Mouse (Mus musculus) heart, postnatal 25 days (tissue): Measurements from ENCODE around the gene Mipol1. TPM values are rescaled to one million over a fixed set of nuclear protein-coding genes. Genes with fewer than 3 reads are reported as not detected.
"Not testable (repeated sequence)": the region's sequence is repeated elsewhere in the genome, so short reads cannot be mapped to it uniquely, and the experiment has no call there.

ENCODE experiments used
- DNase-seq: peaks from one replicate; pipeline ENCODE4 v3.0.0; 2022; ENCODE audit warnings: low spot score
- intact Hi-C: fragments of 180-260 bp; cut with DNase I; formaldehyde crosslinking; loops from one replicate; pipeline ENCODE4 v1.15.1; 2025
- total RNA-seq, 2 experiments: library from RNA; stranded (reverse); gene quantifications; 2 replicates each; pipeline ENCODE4 v1.2.3; 2021

Mipol1 gene
- total RNA-seq, 2 experiments from 2014 or later, result 4.0 to 4.4 TPM

DNA sequence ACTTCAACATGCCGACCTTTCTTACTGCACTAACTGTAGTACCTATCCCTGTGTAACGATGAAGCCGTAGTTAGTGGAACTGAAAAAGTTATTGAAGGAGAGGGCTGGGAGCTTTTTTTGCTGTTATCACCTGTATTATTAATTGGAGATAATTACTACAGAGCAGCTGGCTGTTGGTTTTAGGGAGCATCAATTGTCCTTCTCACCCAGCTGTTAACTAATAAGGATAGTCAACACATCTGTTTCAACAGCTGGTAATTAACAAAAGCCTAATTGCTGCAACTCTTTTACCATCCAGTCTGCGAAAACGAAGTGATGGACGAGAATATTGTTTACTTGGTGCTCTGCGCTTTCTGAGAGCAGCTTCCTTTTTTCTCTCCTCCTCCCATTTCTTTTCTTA, 170.9 kb downstream of the Mipol1 start:
- DNase-seq, result no peak
- intact Hi-C loops, result no loop called here

DNA sequence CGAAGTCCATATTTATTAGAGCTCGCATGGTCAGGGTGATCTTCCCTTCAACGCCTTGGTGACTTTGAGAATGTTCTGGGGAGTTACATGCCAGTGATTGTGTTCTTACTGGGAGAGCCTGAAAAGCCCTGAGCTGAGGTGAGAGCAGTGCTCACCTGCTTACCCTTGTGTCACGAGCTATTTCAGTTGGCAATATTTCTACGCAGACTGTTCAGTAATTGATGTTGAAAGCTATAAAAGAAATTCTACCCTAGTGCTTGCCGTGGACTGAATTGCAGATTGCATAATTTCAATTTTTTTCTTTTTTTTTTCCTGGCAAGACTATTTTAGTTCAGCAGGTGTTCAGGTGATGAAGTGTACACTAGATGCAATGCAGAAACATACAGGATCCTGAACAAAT, 172.1 kb downstream of the Mipol1 start:
- intact Hi-C loops, result no loop called here
- DNase-seq, result no peak

DNA sequence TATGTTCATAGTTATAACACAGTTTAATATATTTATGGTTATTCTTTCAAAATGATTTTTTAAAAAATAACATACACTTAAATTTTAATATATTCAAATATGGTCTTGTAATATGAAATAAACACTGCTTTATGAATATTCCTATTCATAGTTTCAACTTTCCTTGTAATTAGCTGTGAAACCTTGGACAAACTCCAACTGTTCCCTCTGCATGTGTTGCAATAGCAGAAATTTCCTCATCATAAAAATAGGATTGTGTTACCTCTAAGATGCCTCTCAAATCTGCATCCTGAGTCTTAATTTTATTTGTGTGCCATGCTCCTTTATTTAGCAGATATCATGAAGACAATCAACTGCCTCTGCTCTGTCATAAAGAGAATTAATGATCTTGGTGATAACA, 179.7 kb downstream of the Mipol1 start:
- DNase-seq, result no peak
- intact Hi-C loops, result no loop called here

DNA sequence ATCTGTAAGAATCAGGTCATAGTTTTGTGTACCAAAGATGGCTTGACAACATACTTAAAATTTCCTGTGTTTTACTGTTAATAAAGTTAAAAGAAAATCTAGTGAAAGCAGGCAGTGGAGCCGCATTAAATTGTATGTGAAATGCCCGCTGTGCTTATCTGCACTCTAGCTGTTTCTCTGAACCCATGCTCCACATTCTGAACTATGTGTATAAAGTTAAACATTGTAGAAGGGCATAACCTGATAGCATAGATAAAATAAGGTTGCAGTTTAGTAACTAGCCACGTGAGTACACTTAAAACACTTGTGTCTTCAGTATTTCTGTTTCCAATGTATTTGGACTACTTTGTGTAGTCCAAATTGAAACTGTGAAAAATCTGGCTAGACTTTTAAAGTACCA, 183.6 kb downstream of the Mipol1 start:
- intact Hi-C loops, result no loop called here
- no peak for DNase-seq

DNA sequence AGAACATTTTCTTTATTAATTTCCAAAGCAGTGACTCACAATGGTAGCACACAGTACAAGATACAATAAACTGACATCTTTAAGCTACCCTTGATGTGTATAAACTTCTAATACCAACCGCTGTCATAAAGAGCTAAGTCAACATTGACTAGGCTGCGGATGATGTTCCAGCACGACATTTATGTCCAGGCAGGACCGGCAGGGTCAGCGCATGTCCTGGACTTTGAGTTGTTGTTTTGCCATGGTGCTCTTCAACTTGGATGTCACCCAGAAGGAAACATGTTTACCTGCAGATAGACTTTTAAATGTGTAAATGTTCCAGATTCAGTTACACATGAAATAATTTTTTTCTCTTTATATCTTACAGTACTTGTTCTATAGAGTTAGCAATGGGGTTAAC, 194.7 kb downstream of the Mipol1 start:
- intact Hi-C loops, result no loop called here

DNA sequence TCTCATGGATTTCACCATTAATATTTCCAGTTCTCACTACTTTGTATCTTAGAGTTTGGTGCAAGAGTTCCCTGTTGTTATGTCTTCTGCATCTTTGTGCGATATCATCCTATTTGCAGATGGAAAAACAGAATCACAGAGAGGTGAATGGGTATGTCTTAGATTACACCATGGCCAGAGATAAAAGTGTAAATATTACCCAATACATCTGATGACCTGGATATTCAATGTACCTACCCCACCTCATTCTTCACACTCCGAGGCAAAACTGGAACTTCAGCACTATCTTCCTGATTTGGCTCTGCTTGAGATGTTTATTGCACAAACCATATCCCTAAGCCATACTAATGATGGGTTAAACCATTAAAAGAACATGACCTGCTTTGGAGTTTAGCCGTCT, 198.0 kb downstream of the Mipol1 start:
- DNase-seq, result no peak
- intact Hi-C loops, result no loop called here

More for the DNA sequence above, 194.7 kb downstream of the Mipol1 start:
- no peak for DNase-seq

DNA sequence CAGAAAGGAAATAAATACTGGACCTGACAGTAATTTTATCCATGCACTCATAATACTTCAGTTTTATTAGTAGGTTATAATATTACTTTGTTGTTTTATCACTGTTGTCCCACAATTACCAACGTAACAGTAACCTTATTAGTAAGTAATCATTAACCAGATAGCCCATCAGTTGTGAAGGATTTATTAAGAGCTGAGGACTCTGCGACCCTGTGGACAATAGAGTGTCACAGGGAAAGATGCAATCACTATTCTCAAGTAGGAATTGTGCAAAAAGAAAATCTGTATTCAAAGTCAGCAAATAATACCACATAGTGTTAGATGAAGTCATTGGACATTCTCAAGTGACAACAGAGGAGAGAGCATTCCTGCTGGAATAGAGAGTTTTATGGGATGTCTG, 198.5 kb downstream of the Mipol1 start:
- no peak for DNase-seq
- intact Hi-C loops, result no loop called here

DNA sequence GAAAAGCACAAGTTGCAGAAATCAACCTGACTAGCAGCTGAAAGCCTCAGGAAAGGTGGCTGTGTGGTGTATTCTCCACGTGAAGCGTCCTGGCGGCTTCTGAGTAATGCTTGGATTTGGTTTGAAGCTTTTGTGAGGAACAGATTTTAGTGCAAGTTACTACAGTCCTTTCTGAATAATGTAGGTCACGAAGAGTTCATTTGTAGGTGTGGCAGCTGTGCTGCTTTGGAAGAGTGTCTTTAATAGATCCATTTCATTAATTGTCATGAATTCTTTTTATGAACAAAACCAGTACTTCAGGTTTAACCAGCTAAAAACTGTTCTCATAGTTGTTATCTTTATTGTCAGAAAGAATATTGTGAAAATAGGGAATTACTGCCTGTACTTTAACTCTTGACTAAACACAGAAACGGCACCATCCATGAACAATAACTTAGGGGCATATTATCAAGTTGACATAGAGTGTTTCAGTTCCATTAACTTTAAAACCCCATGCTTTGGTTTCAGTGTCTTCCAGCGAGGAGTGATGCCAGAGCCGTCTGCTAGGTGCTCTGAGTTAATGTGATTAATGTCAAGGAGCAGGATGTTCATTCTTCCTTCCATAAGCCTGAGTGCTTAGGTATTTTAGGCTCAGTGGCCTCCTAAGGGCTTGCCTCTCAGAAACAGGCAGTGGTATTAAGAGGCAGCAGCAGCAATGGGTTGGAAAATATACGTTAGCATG, 206.9 kb downstream of the Mipol1 start:
- DNase-seq, intact Hi-C loops: not testable (repeated sequence)

DNA sequence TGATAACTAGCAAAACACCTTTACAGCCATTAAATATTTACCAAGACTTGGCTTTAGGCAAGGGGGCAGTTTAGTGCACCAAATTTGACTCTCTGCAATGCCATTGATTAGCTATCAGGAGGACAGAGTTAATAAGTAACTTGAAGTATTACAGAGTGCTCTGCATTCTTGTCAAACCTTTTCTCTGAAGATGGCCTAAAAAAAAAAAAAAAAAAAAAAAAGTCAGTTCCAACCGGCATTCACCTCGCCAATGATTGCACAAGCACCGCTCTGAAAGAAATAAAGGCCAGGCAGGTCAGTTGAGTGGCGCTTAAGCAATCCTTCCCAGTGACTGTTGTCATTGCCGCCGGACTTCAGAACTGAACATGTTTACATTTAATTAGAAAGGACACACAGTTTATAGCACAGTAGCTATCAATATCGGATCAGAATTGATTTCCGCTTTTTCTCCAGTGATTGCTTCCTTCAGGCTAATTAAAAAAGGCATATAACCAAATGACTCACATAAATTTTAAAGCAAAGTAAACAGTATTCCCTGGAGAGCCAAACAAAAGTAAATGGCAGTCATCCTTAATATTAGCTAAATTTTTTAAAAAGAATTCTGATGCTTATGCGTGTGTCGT, 214.2 kb downstream of the Mipol1 start:
- intact Hi-C loops, result no loop called here
- no peak for DNase-seq

DNA sequence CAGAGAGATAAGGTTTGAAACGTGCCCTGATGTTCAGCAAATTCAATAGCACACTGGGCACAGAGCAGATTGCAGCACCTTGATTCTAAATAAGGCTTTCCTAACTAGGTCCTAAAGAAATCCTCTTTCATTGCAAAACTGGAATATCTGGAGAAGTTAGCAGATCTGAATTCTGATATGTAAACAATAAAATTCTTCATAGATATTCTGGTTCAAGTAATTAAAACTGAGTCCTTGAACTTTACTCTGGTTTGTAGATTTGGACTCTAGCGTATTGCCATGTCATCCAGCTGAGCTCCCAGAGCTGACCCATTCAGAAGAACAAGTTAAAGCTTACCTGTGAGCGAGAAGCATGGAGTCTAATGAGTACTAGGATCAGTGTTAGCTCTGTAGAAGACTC, 217.1 kb downstream of the Mipol1 start:
- intact Hi-C loops, result no loop called here

DNA sequence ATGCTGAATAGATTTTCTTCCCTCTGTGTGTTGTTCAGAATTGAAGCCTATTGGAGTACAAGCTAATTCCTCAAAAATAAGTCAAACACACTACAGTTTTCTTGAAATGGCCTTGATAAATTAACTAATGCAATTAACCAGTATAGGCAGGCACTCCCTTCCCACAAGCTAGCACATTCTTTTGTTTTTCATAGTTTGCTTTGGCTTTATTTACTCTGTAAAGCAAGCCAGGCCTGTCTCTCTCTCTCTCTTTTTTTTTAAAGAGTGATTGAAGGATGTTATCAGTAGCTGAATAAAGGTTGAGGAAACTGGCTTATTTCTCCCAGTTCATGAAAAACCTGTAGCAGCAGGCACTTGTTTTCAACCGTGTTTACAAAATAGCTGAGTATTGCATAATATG, 219.1 kb downstream of the Mipol1 start:
- no peak for DNase-seq

More for the DNA sequence above, 217.1 kb downstream of the Mipol1 start:
- DNase-seq, result no peak

DNA sequence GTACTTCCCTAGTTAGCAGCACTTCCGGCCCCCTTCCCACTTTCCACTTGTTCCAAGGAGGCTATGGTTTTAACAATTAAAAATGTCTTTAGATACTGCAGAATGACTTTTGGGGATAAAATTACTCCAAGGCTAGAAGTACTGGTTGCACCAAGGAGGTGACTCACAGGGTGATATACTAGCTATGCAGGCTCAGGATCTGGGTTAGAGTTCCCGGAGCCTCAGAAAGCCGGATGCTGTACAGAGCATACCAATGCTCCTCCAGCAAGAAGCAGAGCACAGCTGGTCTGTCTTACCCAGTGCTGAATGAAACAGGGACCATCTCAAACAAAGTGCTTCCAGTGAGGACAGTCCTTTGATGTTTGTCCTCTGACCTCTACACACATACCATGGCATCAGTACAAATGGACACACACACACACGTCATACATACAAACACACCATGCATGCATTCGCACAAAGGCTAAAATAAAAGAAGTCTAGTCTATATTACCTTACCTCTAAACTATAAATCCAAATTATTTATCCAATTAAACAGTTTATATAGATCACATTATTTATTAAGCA, 219.9 kb downstream of the Mipol1 start:
- intact Hi-C loops, result no loop called here
- DNase-seq, result no peak

More for the DNA sequence above, 219.1 kb downstream of the Mipol1 start:
- intact Hi-C loops, result no loop called here

DNA sequence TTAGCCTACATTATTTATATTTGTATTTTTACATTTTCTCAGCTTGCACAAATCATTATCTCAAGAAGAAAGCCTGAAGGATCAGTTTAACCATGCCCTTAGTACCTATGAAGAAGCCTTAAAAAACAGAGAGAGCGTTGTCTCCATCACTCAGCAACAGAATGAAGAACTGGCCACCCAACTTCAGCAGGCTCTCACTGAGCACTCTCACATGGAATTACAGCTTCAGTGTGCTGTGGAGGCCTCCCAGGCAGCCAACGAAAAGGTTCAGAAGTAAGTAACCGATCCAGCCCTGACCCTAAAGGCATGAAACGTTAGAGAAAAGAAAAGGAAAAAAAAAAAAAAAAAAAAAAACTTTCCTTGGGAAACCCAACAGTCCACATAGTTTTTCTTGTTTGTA, 226.7 kb downstream of the Mipol1 start:
- intact Hi-C loops, result no loop called here
- no peak for DNase-seq

DNA sequence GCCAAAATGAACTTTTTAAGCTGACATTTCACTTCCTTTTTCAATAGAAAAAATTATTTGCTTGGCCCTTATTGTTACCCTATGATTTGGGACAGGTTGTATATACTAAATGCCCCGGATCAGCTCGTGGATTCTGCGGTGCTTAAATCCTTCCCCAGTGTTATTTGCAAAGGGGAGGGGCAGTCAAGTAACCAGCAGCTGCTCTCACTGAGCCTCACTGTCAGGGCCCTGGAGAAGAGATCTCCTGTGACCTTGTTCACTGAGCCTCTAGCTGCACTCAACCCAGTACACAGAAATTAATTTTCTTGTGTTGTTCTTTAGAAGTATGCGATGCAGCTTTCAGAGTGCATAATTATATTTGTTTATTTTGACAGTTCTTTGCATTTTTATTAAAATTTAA, 227.1 kb downstream of the Mipol1 start:
- intact Hi-C loops, result no loop called here

DNA sequence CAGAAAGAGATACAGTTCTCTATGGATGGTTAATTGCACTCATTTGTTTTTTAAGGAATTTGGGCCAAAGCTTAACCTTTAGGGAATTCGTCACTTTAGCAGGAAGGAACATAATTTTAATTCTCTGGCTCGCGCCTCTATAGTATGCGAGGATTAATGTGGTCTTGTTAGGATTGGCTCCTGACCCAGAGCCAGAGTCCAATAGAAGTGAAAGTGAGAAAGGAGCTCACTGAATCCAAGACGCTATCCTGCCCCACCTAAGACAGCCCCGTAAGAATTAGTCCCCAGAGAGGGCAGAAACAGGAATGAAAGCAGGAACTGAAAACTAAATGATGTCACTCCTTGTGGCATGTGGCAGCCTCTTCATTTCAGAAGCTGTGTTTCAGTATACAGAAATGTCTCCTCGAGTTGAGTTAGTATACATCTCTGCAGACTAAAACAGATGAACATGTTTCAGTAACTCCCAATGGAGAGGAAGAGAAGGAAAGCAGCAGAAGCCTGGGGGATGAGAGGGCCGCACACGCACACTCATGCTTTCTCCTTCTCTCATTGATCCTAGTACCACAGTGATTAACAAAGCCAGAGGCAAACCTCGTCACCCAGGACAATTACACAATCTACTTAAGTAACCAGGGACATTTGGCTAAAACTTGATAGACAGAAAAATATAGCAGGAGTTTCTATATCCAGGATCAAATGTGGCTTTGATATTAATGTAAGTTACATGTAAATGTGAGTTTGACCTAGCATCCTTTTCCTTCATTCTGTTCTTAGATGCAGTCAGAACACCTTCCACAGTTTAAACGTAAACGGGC, 234.5 kb downstream of the Mipol1 start:
- DNase-seq, result no peak
- intact Hi-C loops, result no loop called here

More for the DNA sequence above, 227.1 kb downstream of the Mipol1 start:
- no peak for DNase-seq

DNA sequence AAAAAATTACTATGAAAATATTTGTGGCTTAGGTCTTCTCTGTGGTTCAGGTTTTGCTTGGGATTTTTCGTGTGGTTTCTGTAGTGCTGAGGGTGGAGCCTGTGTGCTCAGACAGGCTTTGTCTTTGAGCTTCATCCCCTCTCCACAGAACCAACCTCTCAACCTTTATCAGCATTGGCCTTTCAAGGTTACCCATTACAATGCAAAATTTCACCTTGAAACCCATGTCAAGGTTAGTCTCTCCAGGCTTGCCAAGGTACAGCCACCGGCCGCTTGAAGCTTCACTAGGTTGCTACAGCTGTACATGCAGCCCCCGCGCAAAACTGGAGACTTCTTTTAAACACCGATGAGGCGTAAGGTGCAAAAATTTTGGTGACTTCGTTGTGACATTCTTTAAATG, 241.6 kb downstream of the Mipol1 start:
- intact Hi-C loops, result no loop called here
- DNase-seq, result no peak

DNA sequence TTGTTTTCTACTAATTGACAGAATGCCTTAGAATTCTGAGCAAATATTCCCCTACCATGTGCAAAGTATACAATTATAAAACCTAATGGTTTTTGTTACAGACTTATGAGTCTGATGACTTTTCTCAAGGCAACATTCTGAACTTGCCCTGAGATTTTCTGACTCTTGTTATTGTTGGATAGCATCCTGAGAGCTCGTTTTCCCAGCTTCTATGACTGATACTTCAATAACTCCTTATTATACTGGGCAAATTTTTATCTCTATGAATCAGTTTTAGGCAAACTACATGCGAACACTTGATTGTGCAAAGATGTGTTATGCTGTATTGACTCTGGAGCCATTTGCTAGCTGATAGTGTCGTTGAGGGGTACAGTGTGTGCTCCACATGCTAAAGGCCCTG, 246.6 kb downstream of the Mipol1 start:
- intact Hi-C loops, result no loop called here
- no peak for DNase-seq

DNA sequence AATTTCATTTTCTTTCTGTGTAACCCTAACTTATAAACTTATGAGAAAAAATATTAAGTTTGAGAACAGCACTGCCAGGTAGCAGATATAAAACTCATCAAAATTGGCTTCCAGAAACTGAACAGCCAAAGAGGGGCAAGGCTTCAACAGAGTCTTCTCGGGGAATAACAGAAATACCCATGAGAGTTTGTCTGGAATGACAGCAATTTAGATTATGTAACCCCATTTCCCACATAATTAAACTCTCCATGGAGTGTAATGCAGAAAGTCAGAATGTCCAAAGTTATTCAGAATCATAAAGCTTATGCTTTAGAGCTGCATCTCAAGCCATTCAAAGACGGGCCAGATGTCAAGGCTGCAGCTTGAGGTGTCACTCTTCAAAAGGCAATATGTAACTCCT, 251.6 kb downstream of the Mipol1 start:
- DNase-seq, result no peak
- intact Hi-C loops, result no loop called here

DNA sequence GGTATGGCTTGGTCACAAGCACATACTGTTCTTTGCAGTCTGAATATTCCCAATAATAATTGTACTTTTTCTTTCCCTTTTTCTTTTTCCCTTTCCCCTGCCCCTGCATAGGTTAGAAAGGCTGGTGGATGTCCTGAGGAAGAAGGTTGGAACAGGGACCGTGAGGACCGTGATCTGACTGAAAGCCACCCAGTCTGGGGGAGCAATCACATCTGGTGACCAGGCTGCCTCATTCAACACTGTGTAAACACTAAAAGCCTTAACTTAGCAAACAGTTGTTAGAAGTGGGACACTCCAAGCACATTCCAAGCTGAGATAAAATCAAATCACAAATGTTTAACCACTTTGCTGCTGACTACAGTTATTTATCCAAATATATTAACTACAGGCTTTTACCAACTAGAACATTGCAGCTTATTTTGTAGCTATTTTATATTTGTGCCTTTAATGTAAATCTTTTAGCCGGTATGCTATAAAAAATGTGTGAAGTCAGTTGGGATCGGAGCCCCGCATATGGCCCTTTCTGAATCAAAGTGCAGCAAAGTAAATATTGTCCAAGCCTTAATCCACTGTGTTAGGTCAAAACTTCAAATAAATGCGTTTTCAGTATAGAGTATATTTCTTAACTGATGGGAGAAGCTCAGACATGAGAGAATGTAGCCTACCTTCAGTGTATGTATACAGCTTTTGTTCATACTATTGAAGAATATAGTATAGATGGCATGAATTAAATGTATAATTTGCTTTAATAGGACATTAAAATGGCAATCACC, 266.3 kb downstream of the Mipol1 start:
- intact Hi-C loops, result no loop called here
- DNase-seq, result no peak

DNA sequence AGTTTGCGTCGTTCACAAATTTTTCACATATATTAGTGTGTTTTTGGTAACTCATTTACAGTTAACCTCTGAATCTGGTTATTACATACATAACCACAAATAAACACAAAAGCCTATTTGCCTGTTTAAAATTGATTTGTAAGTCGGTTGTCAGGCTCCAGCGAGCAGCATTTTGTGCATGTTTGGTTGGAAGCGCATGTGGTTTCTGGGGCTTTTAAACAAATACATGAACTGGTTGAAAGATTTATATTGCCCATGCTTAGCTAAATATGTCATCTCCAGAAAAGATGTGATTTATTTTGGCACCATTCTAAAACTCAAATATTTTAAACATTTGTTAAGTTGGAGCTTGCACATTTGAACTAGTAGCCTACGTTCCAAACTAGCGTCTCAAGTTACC, 270.0 kb downstream of the Mipol1 start:
- intact Hi-C loops, result no loop called here

More for the DNA sequence above, 270.0 kb downstream of the Mipol1 start:
- DNase-seq, result no peak
